Mouse (Mus musculus) retina, adult 2 months (tissue): ENCODE measurements at regions not wholly inside any gene's neighbourhood (a gene's known extent, or its start where the extent isn't known, plus 50 kb on each side); places are given as distances from the start of the nearest gene placed in this dataset.

Experiments
- DNase-seq: peaks from one replicate; pipeline ENCODE4 v3.0.0-alpha.2; 2012; ENCODE audit warnings: low read depth, low spot score

DNA sequence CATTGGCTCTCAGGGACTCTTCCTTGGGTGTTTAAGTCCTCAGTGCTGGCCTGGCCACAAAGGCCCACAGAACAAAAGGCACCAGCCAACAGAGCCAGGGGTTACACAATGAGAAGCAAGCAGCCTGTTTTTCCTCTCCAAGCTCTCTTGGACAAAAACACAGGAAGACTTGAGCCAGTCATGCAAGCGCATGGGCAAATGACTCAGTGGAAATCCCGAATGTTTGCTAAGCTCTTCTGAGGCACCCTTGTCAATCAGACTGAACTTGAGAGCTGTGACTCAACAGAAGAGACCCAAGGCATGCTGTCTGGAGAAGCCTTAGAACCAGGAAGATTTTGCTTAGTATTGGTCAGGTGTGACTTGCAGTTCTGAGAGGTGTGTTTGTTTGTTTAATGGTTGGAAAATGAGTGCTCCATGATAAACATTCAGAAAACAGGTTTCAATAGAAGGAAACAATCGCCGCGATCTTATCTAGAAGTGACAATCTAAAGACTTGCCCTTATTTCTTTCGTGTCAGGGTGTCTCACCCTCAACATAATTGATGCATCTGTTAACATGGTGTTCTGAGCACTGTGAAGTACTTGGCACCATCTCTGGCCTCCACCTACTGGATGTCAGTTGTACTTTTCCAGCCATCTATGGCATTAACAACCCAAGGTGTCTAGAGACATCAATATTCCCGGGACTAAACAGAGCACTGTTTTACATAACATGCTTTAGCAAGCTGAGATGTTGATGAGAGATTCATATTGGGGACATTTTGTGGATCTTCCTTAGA is 124.0 kb upstream of the Tmc1 start:
- no peak for DNase-seq

DNA sequence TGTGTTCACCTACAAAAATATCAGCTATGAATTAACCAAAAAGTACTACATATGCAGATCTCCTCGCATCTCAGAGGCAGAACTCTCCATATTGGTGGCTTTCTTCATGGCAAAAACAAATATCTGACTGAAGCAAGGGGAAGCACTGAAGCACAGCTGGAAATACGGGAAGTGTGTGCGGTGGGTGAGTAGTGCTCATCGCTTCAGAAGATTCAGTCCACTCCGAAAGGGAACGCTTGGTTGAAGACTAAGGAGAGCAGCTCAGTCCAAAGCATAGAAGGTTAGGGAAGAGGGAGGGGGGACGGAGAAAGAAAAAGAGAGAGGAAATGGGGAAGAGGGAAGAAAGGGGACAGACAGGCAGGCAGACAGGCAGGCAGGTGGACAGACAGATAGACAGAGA is 114.4 kb upstream of the Tmc1 start:
- DNase-seq, result no peak

DNA sequence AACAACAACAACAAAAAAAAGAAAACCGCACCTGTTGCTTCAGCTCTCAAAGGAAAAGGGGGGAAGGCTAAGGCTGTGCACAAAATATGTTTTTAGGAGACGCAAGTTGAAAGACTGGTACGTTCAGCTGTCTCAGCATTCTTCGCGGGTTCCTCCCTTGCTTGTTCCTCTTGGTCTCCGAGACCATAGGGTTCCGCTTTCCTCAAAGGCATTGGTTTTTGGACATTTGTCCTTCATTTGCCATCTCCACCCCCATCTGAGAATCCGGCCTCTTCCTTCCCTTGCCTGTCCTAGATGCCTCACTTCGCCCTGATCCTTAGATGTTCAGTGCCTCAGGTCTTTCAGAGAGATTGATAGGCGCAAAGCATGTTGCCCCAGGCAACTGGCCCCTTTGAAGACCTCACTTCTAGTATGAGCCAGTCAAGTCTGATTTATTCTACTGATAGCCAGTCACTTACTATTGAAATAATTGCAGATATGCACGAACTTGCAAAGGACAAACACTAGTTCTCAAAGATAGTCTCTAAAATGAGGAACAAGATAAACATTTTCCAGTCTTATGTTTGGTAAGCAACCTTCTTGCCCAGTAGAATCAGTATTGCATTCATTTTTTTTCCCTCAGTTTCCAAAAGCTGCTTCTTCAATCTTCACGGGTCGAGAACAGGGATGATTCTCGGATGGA is 112.6 kb upstream of the Tmc1 start:
- no peak for DNase-seq

DNA sequence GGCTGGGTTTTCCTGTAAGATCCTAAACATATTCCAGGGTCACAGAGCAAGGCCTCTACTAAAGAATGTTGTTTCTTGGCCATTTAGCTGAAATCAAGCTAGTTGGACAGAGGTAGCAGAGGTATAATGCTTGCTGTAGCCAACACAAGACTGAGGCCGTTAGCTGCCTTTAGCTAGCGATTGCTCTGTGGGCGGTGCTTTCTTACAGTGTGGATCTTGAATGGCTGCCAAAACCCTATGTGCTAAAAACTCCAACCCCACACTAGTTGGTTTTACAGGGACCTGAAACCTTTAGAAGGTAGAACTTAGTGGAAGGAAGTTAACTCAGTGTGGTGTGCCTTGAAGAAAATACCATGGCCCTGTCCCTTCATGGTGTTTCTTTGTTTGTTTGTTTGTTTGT is 110.9 kb upstream of the Tmc1 start:
- DNase-seq, result no peak

DNA sequence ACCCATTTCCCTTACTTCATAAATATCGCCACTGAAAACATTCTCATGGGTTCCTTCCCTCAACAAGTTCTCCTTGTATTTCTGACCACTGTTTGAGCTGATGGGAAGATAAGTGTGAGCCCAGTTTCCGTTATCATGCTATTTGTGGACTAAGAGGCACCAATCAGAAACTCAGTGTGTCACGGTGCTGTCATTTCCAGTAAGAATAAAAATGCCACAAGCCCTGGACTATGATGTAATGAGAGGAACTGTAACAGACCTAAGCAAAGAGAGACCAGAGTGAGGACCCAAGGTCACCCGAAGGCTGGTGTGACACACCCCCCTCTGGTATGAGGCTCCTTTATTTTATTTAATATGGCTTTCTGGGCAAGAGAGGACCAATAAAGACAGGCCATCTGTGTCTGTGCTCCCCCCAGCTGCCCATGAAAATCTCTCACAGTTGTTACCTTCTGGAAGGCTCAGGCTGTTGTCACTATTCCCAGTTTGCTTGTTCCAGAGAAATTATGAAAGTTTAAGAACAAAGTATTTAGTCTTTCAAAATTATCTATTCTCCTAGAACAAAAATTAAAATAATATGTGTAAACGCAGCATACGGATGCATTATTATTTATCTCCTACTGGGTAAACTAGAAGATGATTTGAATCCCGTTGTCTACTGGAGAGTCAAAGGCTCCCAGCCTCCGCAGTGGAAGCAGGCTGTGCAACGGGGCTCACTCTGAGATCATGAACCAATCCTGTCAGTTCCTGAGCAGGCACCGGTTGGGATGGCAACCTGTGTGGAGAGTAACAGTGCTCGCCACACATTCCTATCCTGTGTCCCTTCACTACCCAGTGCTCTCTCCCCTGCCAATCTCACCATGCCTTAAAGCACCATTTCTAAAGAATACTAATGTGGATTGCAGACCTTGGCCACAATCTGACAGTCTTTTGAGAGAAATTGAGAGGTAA is 99.9 kb upstream of the Tmc1 start:
- no peak for DNase-seq

DNA sequence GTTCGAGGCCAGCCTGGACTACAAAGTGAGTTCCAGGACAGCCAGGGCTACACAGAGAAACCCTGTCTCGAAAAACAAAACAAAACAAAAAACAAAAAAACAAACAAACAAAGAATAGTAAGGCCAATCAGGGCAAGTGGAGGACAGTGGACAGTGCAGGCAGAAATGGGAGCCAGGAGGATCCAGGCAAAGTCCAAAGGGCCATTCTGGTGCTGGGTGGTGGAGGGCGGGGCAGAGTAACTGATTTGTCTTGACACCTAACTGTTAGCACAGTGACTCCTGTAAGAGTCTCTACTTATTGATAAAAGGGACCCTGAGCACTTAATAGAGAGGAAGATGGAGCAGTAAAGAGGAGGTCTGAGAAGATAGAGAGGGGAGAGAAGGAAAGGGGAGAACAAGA is 98.8 kb upstream of the Tmc1 start:
- no peak for DNase-seq

DNA sequence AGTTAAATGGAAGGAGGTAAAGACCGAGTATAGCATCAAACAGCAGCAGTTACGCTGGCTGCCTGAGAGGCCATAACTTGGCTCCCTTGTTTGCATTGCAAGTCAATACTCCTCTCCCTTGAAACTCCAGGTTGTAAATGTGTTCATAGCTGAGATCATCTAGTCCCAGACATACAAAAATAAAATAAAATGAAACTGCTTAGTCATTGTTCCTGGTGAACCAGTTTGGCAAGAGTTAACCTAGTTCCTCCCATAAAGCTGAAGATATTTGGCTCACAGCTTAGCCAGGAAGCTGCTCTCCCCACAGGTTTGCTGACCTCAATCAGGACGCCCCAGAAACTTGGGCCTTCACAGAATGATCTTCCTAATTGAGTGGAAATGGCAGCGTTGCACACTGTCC is 97.9 kb upstream of the Tmc1 start:
- DNase-seq, result no peak

DNA sequence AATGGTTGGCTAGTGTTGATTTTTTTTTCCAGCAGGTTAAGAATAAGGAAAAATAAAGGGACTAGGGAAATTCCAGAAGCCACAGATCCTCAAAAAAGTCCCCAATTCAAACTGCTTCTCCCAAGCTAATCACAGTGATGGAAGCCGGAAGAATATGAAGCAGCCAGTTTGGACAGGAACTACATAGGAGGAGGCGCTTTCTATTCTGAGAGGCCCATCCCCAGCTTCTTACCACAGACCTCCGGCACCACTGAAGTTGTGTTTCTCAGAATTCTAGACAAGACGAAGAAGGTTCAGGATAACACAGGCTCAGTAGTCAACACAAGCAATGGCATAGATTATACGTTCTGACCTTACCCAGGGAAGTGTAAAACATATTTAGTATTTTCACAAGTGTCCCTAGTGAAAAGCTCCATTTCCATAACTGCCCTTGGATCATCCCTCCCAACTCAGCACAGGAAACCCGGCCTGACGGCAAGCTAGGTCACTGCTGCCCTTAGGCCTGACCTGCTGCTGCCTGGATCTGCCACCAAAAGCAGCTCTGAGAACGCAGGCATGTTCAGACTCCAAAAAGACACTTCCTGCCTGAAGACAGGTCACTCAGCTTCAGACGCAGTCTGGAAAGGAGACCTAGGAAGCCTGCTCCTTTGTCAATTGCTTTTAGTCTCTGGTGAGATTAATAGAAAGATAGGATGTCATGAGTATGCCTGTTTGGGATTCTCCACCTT is 97.2 kb upstream of the Tmc1 start:
- no peak for DNase-seq

DNA sequence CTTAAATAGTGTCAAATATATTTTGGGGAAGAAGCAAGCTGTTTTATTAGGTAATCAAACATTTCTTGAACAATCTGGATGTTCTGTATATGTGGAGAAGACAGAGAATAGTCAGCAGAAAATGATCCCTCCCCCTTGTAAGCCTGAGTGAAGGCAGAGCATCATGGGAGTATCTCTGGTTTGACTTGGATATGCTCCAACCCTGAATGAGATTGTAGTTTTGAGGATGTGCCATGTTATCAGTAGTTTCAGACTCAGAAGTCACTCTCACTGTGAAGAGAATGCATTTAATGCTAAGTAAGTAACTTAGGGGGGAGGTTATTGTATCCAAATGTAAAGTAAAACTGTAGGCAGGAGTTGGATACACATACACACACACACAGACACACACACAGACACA is 95.3 kb upstream of the Tmc1 start:
- no peak for DNase-seq

DNA sequence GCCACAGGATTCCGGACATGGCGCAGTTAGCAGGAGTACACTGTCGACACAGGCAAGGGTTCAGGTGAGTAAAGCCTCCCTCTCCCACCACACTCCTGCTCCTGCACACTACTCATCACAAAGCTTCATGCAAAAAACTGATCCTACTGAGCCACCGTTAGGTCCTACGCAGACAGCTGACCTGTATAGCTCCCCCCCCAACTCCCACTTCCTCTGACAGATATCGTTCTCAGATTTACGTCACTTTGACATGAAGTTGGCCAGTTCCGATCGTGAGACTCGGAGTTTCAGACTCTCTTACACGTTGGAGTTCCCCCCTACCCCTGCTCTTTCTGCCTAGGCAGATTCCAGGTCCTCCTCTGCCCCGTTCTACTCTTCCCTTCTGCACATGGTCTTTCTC is 91.6 kb upstream of the Tmc1 start:
- DNase-seq, result no peak

DNA sequence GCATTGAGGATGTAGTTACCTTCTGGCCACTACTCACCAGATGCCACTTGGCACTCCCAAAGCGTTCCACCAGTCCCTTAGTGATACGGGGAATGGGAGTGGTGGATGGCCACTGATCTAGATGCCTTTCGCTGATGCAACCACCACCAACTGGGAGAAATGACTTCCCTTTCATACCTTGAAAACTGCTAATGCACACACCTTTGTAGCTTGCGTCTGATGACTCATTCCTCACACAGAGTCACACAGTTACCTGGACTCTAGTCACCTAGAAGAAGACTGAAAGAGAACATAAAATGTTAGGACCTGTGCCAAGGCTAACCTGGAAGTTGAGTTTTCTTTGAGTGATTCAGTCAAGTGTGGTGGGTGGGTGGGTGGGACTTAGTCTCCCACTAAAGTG is 90.0 kb upstream of the Tmc1 start:
- DNase-seq, result no peak

DNA sequence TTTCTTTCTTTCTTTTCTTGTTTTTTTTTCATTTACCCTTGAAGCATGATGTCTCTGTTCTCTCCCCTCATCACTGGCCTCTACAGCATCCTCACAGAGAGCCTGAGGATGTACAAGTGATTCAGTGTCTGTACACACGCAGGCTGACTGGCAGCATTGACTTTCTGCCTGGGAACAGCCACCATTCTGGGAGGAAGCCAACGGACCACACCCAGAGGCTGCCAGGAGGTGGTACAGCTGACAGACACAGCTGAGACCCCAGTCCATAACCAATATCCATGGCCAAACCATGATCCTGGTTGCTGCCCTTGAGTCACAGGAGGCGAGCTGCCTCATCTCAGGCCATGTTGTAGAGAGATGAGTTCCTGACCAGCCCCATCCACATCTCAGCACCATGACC is 88.5 kb upstream of the Tmc1 start:
- DNase-seq, result no peak

DNA sequence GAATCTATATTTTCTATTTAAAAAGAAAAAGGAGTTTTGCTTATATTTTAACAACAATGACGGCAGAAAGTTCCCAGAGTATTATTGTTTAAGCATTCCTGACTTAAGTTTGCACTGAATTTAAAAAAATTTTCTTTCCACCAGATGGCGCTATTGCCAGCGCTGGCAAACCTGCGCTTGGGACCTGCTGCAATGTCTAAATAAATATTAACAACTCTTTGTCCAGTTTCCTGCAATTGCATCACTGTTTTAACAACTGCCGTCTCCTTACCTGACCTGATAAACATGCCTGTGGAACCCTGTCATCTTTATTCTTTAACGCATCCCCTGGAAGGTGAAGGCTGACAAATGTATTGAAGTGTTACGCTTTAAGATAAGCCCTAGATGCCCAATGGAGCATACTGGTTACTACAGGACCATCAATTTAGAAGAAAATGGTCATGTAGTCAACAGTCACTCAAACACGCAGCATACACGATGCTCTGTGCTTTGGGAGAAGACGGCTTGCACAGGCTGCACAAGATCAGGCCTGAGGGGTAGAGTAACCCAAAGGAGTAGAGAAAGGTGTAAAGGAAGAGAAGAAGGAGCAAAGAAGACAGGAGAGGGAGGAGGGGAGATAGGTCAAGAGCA is 83.6 kb upstream of the Tmc1 start:
- no peak for DNase-seq

DNA sequence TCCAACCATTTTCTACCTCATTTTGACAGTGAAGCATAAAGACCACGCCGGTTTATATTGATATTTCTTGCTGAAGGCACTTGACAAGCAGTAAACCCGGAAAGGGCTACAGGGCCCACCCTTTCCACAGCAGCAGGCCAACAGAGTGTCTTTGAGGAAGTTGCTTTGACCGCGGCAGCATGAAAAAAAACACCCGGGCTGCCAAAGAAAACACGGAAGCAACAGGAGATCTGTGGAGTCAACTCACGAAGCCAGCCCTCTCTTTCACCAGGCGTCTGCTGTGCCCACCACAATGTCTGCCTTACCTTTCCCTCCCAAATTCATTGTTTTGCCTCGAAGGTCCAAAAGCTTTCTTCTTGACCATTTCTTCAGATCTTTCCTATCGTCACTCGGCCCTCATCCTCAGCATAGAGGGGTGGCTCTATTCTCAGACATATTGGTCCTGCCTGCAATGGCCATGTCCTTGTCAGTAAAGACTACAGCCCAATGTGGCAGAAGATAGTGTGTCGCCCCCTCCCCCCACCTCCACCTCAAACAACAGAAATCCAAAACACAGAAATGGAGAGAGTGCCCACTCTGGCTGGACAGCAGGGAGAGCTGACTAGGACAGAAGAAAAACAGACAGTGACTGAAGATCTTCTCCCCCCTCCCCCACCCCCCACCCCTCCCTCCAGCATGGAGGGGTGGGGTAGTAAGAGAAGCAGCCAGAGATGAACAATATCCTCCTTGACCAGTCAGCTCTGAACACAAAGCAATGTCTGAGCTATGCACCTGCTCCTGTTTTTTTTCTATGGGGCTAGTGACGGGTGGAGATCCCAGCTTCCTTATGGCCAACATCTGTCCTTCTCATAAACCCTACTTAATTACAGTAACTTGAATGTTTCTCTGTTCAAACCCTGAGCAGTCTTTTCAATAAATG is 82.8 kb upstream of the Tmc1 start:
- DNase-seq, result no peak

DNA sequence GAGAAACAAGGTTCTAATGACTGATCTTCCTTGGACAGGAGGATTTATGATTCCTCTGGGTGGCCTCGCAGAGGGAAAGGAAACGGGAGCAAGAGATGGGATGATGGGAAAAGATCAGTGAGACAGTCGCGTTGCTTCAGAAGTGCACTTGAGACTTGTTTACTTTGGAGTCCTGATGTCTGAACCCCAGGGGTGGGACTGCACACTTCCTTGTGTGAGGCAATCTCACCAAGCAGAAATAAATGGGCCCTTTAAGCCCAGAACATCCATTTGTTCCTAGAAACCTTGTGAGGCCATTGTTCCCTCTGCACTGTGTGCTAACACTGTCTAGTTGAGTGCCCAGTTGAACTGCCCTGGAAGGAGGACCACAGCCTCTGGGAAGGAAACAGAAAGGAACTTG is 81.5 kb upstream of the Tmc1 start:
- DNase-seq, result no peak

DNA sequence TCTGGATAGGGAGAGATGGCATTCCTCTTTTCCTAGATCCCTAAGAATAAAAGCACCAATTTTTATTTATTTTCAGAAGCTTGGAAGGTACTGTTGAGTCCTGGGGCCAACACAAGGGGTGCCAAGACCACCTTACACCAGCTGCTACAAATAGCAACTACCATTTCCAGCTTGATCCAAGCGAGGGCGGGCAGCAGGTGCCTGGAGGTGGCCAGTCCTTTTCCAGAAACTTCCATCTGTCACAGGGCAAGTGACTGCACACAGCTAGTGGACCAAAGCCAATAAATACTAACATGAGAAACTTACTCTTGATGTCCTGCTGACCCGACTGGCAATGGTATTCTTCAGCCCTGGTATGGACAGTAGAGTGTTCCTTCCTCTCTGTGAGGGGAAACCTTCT is 80.0 kb upstream of the Tmc1 start:
- no peak for DNase-seq

DNA sequence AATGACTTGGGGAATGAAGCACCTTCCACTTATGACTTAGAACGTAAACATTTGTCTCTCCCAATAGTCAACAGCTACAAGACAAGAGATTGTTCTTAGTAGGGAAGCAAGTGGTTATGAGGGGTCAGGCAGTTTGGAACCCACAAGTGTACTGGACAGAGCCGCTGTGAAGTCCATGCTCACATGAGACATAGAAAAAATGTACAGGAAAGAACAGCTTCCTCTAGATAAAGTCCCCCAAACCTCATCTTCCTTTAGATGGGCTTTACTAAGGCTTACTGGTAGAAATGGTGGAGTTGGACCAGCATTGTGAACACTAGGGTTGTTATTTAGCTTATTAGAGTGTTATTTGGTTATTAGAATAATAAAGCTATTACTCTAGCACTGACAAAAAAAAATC is 78.6 kb upstream of the Tmc1 start:
- no peak for DNase-seq

DNA sequence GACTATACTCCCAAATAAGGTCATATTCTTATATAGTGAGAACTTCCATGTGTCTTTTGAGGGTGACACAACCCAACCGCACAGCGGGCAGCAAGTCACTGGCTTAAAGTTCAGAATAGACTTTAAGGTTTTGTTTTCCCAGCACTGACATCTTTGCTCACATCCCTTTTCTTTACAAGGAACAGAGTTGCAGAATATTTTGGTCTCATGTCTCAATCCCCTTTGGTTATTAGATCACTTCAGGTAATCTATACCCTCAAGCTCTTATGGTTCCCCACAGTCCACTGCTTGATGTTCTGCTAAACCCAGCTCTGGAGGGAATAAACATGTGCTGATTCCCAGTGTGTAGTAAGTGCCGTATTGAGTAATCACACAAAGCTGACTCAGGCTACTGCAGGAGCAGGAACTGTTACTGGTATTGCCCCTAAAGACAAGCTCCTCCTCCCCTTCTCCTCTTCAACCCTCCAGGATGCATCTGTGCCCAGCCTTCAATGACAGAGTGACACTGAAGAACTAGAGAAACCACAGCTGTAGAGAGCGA is 77.8 kb upstream of the Tmc1 start:
- DNase-seq, result no peak

DNA sequence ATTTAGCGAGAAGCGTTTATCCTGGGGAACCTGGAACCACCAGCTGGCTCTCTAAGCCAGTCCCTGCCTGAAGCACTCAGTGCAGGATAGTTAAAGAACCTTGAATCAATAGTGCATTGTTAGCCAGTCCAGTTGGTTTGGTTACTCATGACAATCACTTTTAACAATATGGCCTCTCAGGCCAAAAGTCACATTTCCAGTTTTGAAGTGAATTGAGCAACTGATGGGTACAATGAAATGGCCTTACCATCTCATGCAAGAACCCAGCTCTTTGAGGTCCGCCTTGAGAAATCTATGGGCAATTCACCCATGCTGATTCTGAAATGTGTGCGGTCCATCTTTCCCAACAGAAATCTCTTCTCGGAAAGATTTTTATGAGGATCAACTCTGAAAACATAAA is 77.0 kb upstream of the Tmc1 start:
- DNase-seq, result no peak

DNA sequence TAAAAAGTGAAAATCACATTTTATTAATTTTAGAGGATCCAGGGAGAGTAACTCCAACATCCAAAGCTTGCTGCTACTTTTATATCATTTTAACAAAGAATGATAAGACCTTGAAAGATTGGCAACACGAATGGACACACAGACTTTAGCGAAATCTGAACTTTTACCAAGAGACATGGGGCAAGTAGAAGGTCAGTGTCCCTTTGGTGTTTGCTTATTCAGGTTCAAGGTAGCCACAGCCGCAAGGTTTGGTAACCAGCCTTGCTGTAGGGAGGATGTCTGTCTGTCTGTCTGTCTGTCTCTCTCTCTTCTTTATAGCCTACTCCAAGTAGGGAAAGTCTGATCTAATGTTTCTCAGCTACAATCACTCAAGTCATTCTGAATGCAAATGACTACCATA is 75.0 kb upstream of the Tmc1 start:
- no peak for DNase-seq
